Mouse (Mus musculus): ENCODE results near the gene Ppp1ca. TPM values are rescaled to one million over a fixed set of nuclear protein-coding genes. Genes with fewer than 3 reads are reported as not detected.

The Ppp1ca gene
- polyA plus RNA-seq, 1 experiment: 295 TPM

GRCm38 (mm10) chr19:4194776-4195650, 3.1 kb downstream of the Ppp1ca start:
- no peak overlapping the region for H3K27ac ChIP-seq (ENCODE audit: insufficient read depth, low read length)
- peaks cover 58% of the 10 kb centered on the region for H3K36me3 ChIP-seq (ENCODE audit: control insufficient read depth, insufficient read depth, low read length, poor library complexity, severe bottlenecking)
- H3K4me3 ChIP-seq (ENCODE audit: low read depth, low read length): no peak overlapping the region
- H3K9ac ChIP-seq (ENCODE audit: low read depth, poor library complexity, severe bottlenecking): no peak overlapping the region
- H3K27me3 ChIP-seq (ENCODE audit: control insufficient read depth, insufficient read depth, low read length, poor library complexity, severe bottlenecking): no peaks in the 10 kb centered on the region
- H3K4me1 ChIP-seq (ENCODE audit: control insufficient read depth, insufficient read depth, low read length): no peaks in the 10 kb centered on the region
- no peak for TF ChIP-seq POLR2A (IDR thresholded peaks at IDR 0.05; ENCODE audit: insufficient read depth, low read length)
- no peak for TF ChIP-seq CTCF (IDR thresholded peaks at IDR 0.05; ENCODE audit: low read depth, low read length)
- TF ChIP-seq EP300 (IDR thresholded peaks at IDR 0.05; ENCODE audit: insufficient read depth, low read depth, low read length): no peak
- H3K9me3 ChIP-seq (replicated peaks; ENCODE audit: control insufficient read depth, insufficient read depth, low read length, poor library complexity, severe bottlenecking): no peaks in the 10 kb centered on the region

DNA sequence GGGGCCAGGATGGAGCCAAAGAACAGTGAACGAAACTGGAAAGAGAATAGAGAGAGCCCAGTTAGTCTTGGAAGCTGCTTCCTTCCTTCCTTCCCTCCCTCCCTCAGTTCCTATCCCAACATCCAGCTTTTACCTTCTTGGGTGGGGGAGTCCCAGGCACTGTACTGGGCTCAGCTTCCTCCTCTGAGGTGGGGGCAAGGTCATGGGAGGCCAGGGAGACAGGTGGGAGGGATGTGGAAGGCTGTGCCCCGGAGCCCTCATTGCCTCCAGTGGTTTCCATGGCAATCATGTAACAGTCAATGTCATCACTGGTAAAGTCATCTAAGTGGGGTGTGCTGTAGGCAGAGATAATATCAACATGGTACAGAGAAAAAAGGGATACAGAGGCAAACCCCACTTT, 4.2 kb downstream of the Ppp1ca start:
- TF ChIP-seq CTCF (IDR thresholded peaks at IDR 0.05; ENCODE audit: low read depth, low read length) (no peak), POLR2A (IDR thresholded peaks at IDR 0.05; ENCODE audit: insufficient read depth, low read length) (no peak), EP300 (IDR thresholded peaks at IDR 0.05; ENCODE audit: insufficient read depth, low read depth, low read length) (no peak)
- no peak overlapping the region for H3K9ac ChIP-seq (ENCODE audit: low read depth, poor library complexity, severe bottlenecking)
- no peak overlapping the region for H3K27ac ChIP-seq (ENCODE audit: insufficient read depth, low read length)
- H3K27me3 ChIP-seq (ENCODE audit: control insufficient read depth, insufficient read depth, low read length, poor library complexity, severe bottlenecking): no peaks in the 10 kb centered on the region
- peaks cover 58% of the 10 kb centered on the region for H3K36me3 ChIP-seq (ENCODE audit: control insufficient read depth, insufficient read depth, low read length, poor library complexity, severe bottlenecking)
- H3K4me1 ChIP-seq (ENCODE audit: control insufficient read depth, insufficient read depth, low read length): no peaks in the 10 kb centered on the region
- H3K9me3 ChIP-seq (replicated peaks; ENCODE audit: control insufficient read depth, insufficient read depth, low read length, poor library complexity, severe bottlenecking): no peaks in the 10 kb centered on the region
- no peak overlapping the region for H3K4me3 ChIP-seq (ENCODE audit: low read depth, low read length)

- H3K9me3 ChIP-seq (replicated peaks; ENCODE audit: control insufficient read depth, insufficient read depth, low read length, poor library complexity, severe bottlenecking): no peaks in the 10 kb centered on the region
- no peak overlapping the region for H3K27ac ChIP-seq (ENCODE audit: insufficient read depth, low read length)
- no peak for TF ChIP-seq EP300 (IDR thresholded peaks at IDR 0.05; ENCODE audit: insufficient read depth, low read depth, low read length)
- peaks cover 58% of the 10 kb centered on the region for H3K36me3 ChIP-seq (ENCODE audit: control insufficient read depth, insufficient read depth, low read length, poor library complexity, severe bottlenecking)
- H3K9ac ChIP-seq (ENCODE audit: low read depth, poor library complexity, severe bottlenecking): no peak overlapping the region
- H3K4me1 ChIP-seq (ENCODE audit: control insufficient read depth, insufficient read depth, low read length): no peaks in the 10 kb centered on the region
- H3K27me3 ChIP-seq (ENCODE audit: control insufficient read depth, insufficient read depth, low read length, poor library complexity, severe bottlenecking): no peaks in the 10 kb centered on the region
- H3K4me3 ChIP-seq (ENCODE audit: low read depth, low read length): no peak overlapping the region
Observed at GRCm38 (mm10) chr19:4196548-4196947, 4.7 kb downstream of the Ppp1ca start.

GRCm38 (mm10) chr19:4197180-4197579, 5.3 kb downstream of the Ppp1ca start:
- Histone ChIP-seq H3K27ac (ENCODE audit: insufficient read depth, low read length) (no peak overlapping the region), H3K36me3 (ENCODE audit: control insufficient read depth, insufficient read depth, low read length, poor library complexity, severe bottlenecking) (peaks cover 58% of the 10 kb centered on the region), H3K4me3 (ENCODE audit: low read depth, low read length) (no peak overlapping the region), H3K9me3 (replicated peaks; ENCODE audit: control insufficient read depth, insufficient read depth, low read length, poor library complexity, severe bottlenecking) (no peaks in the 10 kb centered on the region), H3K9ac (ENCODE audit: low read depth, poor library complexity, severe bottlenecking) (no peak overlapping the region), H3K27me3 (ENCODE audit: control insufficient read depth, insufficient read depth, low read length, poor library complexity, severe bottlenecking) (no peaks in the 10 kb centered on the region), H3K4me1 (ENCODE audit: control insufficient read depth, insufficient read depth, low read length) (no peaks in the 10 kb centered on the region)
- TF ChIP-seq EP300 (IDR thresholded peaks at IDR 0.05; ENCODE audit: insufficient read depth, low read depth, low read length) (no peak), CTCF (IDR thresholded peaks at IDR 0.05; ENCODE audit: low read depth, low read length) (no peak), POLR2A (IDR thresholded peaks at IDR 0.05; ENCODE audit: insufficient read depth, low read length) (no peak)

DNA sequence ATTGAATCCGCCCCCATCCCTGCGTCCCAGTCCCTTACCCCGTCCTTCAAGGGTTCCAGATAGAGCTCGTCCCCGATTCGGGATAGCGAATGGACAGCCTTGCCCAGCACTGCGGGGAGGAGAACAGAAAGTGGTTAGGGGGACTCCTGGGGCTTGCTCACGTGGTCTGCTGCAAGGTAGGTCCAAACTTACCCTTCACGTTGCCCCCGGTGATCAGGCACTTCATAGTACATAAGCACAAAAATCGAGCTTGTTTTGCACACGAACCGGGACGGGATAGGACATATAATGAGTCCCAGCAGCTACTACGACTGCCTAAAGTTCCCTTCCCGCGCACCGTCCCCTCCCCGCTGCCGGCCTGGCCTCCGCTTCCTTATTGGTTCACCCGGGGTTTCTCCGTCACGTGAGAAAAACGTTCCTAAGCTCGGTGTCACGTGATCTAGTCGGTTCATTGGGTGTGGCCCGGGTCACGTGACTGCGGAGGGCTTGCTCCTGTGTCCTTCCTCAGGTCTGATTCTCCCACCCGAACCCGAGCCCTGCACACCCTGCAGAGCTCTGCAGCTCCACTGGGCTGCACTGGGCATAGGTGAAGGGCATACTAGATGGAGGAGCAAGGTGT, 9.5 kb downstream of the Ppp1ca start, which contains the start of gene Rad9a:
Gene Rad9a (minus strand): TSS at position 372 of the 619 bp plus-strand sequence.
- H3K9ac ChIP-seq (ENCODE audit: low read depth, poor library complexity, severe bottlenecking): peak within 1 kb of the TSS; percentile 69

DNA sequence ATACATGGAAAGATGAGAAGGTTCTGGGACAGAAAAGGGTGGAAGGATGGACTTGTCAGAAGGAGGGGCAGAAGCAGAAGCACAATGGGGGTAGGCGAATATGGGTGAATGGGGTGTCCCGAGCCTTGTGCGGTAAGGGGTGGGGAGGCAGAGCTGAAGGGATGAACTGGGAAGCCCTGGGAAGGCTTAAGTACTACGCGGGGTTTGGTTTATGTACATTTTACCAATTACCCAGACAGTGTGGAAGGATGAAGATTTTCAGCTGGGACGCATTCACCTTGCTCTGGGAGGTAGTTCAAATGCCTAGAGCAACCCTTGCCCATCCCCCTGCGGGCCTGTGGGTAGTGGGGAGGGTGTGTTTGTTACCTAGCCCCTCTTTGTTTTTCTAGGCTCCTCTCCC, 10.3 kb downstream of the Ppp1ca start:
- Histone ChIP-seq H3K36me3 (ENCODE audit: control insufficient read depth, insufficient read depth, low read length, poor library complexity, severe bottlenecking) (peaks cover 20% of the 10 kb centered on the region), H3K27ac (ENCODE audit: insufficient read depth, low read length) (peak overlapping the region; percentile 22), H3K4me1 (ENCODE audit: control insufficient read depth, insufficient read depth, low read length) (no peaks in the 10 kb centered on the region), H3K9ac (ENCODE audit: low read depth, poor library complexity, severe bottlenecking) (peak overlapping the region; percentile 69), H3K27me3 (ENCODE audit: control insufficient read depth, insufficient read depth, low read length, poor library complexity, severe bottlenecking) (no peaks in the 10 kb centered on the region), H3K4me3 (ENCODE audit: low read depth, low read length) (peak overlapping the region; percentile 86), H3K9me3 (replicated peaks; ENCODE audit: control insufficient read depth, insufficient read depth, low read length, poor library complexity, severe bottlenecking) (no peaks in the 10 kb centered on the region)
- TF ChIP-seq EP300 (IDR thresholded peaks at IDR 0.05; ENCODE audit: insufficient read depth, low read depth, low read length): no peak
- TF ChIP-seq POLR2A (IDR thresholded peaks at IDR 0.05; ENCODE audit: insufficient read depth, low read length): no peak
- no peak for TF ChIP-seq CTCF (IDR thresholded peaks at IDR 0.05; ENCODE audit: low read depth, low read length)

More for the DNA sequence above, 9.5 kb downstream of the Ppp1ca start, which contains the start of gene Rad9a:
- peaks cover 27% of the 10 kb centered on the region for H3K36me3 ChIP-seq (ENCODE audit: control insufficient read depth, insufficient read depth, low read length, poor library complexity, severe bottlenecking)
- H3K9me3 ChIP-seq (replicated peaks; ENCODE audit: control insufficient read depth, insufficient read depth, low read length, poor library complexity, severe bottlenecking): no peaks in the 10 kb centered on the region
- peak within 1 kb of the TSS; percentile 86 for H3K4me3 ChIP-seq (ENCODE audit: low read depth, low read length)
- TF ChIP-seq EP300 (IDR thresholded peaks at IDR 0.05; ENCODE audit: insufficient read depth, low read depth, low read length) (peak; percentile 19; the same call in 1 of the 2 replicates), POLR2A (IDR thresholded peaks at IDR 0.05; ENCODE audit: insufficient read depth, low read length) (no peak)
- no peaks in the 10 kb centered on the region for H3K4me1 ChIP-seq (ENCODE audit: control insufficient read depth, insufficient read depth, low read length)
- H3K27me3 ChIP-seq (ENCODE audit: control insufficient read depth, insufficient read depth, low read length, poor library complexity, severe bottlenecking): no peaks in the 10 kb centered on the region
- H3K27ac ChIP-seq (ENCODE audit: insufficient read depth, low read length): peak within 1 kb of the TSS; percentile 22
